Mouse (Mus musculus) layer of hippocampus, adult 9-10 months (tissue): ENCODE results near the gene Olfr101.
A peak's percentile ranks its signal among the peaks of the same experiment; 100 is the strongest.

Experiments used
- DNase-seq: peaks from one replicate; pipeline ENCODE4 v3.0.0; 2022; ENCODE audit warnings: low spot score

Olfr101 gene

GRCm38 (mm10) chr17:37304213-37304612, at the start of gene Olfr101:
Gene Olfr101, minus strand, starts transcription at chr17:37304313.
- DNase-seq: no peak

- no peak for DNase-seq
Measured at GRCm38 (mm10) chr17:37339598-37339997, 35.5 kb upstream of the Olfr101 start, which contains the start of gene Olfr103. Gene Olfr103, minus strand, starts transcription at chr17:37339698.

GRCm38 (mm10) chr17:37316954-37317353, 12.8 kb upstream of the Olfr101 start, which contains the start of gene Olfr102:
Gene Olfr102, minus strand, starts transcription at chr17:37317054.
- no peak for DNase-seq

- DNase-seq: no peak
Measured at GRCm38 (mm10) chr17:37310146-37310699, 6.1 kb upstream of the Olfr101 start.

- DNase-seq: peak; percentile 6
Measured at GRCm38 (mm10) chr17:37308483-37308882, 4.4 kb upstream of the Olfr101 start.

- DNase-seq: no peak
Measured at GRCm38 (mm10) chr17:37283360-37283759, 20.8 kb downstream of the Olfr101 start, which contains the start of gene Olfr99. Gene Olfr99, minus strand, starts transcription at chr17:37283460.

GRCm38 (mm10) chr17:37280331-37280730, 23.8 kb downstream of the Olfr101 start:
- DNase-seq: no peak

- DNase-seq: no peak
Measured at GRCm38 (mm10) chr17:37276573-37276972, 27.5 kb downstream of the Olfr101 start.

- no peak for DNase-seq
Measured at GRCm38 (mm10) chr17:37275626-37276248, 28.4 kb downstream of the Olfr101 start.

- no peak for DNase-seq
Measured at GRCm38 (mm10) chr17:37270702-37271092, 33.4 kb downstream of the Olfr101 start.

GRCm38 (mm10) chr17:37270058-37270701, 33.9 kb downstream of the Olfr101 start, which contains the start of gene H2-M3:
Gene H2-M3, plus strand, starts transcription at chr17:37270220.
- peak; percentile 100 for DNase-seq

GRCm38 (mm10) chr17:37263626-37264025, 40.5 kb downstream of the Olfr101 start, which contains the start of gene Olfr98:
Gene Olfr98, minus strand, starts transcription at chr17:37263749.
- DNase-seq: no peak

GRCm38 (mm10) chr17:37250544-37250943, 53.6 kb downstream of the Olfr101 start:
- no peak for DNase-seq

- no peak for DNase-seq
Measured at GRCm38 (mm10) chr17:37249460-37249859, 54.7 kb downstream of the Olfr101 start.
